Mouse (Mus musculus) midbrain, embryonic 14.5 days (tissue): ENCODE measurements around the gene Agrp. TPM values are rescaled to one million over a fixed set of nuclear protein-coding genes. Genes with fewer than 3 reads are reported as not detected.
A peak's percentile ranks its signal among the peaks of the same experiment; 100 is the strongest.

Experiments
- ATAC-seq: fragments of 200-750 bp; cut with Nextera tagmentation; 2 replicates; pipeline ENCODE4 v1.8.0; 2017; ENCODE audit warnings: moderate number of reproducible peaks, moderate library complexity; ENCODE audit not compliant: low FRiP score, low TSS enrichment
- DNase-seq: peaks from one replicate; pipeline ENCODE4 v3.0.0-alpha.2; 2015
- H3K27ac ChIP-seq: fragments of 300-500 bp; sonication (generic); replicated peaks from 2 replicates; pipeline ENCODE4 v1.5.1; 2014; ENCODE audit warnings: mild to moderate bottlenecking, low read depth, low read length, moderate library complexity
- H3K27me3 ChIP-seq: fragments of 300-500 bp; sonication (generic); 2 replicates; pipeline ENCODE4 v1.6.1; 2014; ENCODE audit warnings: low read length, control low read depth, mixed read lengths; ENCODE audit not compliant: control insufficient read depth, insufficient read depth
- H3K36me3 ChIP-seq: fragments of 300-500 bp; sonication (generic); 2 replicates; pipeline ENCODE4 v1.6.1; 2014; ENCODE audit warnings: low read length, control low read depth; ENCODE audit not compliant: control insufficient read depth, insufficient read depth
- H3K4me1 ChIP-seq: fragments of 300-500 bp; sonication (generic); 2 replicates; pipeline ENCODE4 v1.6.1; 2014; ENCODE audit warnings: mild to moderate bottlenecking, antibody characterized with exemption, low read length, control low read depth; ENCODE audit not compliant: control insufficient read depth, insufficient read depth
- H3K4me2 ChIP-seq: fragments of 300-500 bp; sonication (generic); 2 replicates; pipeline ENCODE4 v1.6.1; 2014; ENCODE audit warnings: mild to moderate bottlenecking, low read length, moderate library complexity
- H3K4me3 ChIP-seq: fragments of 300-500 bp; sonication (generic); replicated peaks from 2 replicates; pipeline ENCODE4 v1.5.1; 2014; ENCODE audit warnings: low read depth, low read length
- H3K9ac ChIP-seq: fragments of 300-500 bp; sonication (generic); replicated peaks from 2 replicates; pipeline ENCODE4 v1.6.1; 2014; ENCODE audit warnings: mild to moderate bottlenecking, low read length, moderate library complexity
- H3K9me3 ChIP-seq: fragments of 300-500 bp; sonication (generic); 2 replicates; pipeline ENCODE4 v1.6.1; 2016; ENCODE audit warnings: low read length, control low read depth, mixed read lengths; ENCODE audit not compliant: control insufficient read depth
- WGBS: fragments of 180-500 bp; shearing (Covaris S2); extraction: QIAGEN DNeasy Blood & Tissue Kit; methylation state at CpG from one replicate; pipeline ENCODE4 v1.1.7; 2014; 5-methylcytosine and 5-hydroxymethylcytosine counted together
- polyA plus RNA-seq: library from polyadenylated mRNA; unstranded; fragments of >200 nt; fragmentation: Nextera tagmentation; extraction: Ambion mirVana; gene quantifications from 2 replicates; pipeline ENCODE4 v1.2.1, GENCODE M21; 2014

Gene Agrp
- polyA plus RNA-seq, 1 experiment from 2014 or later = 1.1 TPM

- WGBS = 72% methylated on average over 3 of the region's 3 CpGs
- Histone ChIP-seq H3K4me2 (no peak overlapping the region), H3K4me1 (no peaks in the 10 kb centered on the region), H3K27ac (no peak overlapping the region), H3K9ac (no peak overlapping the region), H3K36me3 (peaks cover 10% of the 10 kb centered on the region), H3K9me3 (no peaks in the 10 kb centered on the region), H3K27me3 (no peaks in the 10 kb centered on the region), H3K4me3 (no peak overlapping the region)
- no peak for DNase-seq
- ATAC-seq = no peak
Measured at GRCm38 (mm10) chr8:105555230-105555629, 82.0 kb downstream of the Agrp start.

- no peak overlapping the region for H3K27ac ChIP-seq
- no peaks in the 10 kb centered on the region for H3K27me3 ChIP-seq
- H3K4me2 ChIP-seq = no peak overlapping the region
- ATAC-seq (no peak), DNase-seq (peak; percentile 75)
- peaks cover 2% of the 10 kb centered on the region for H3K36me3 ChIP-seq
- no peaks in the 10 kb centered on the region for H3K9me3 ChIP-seq
- no peak overlapping the region for H3K9ac ChIP-seq
- H3K4me1 ChIP-seq = no peaks in the 10 kb centered on the region
- no peak overlapping the region for H3K4me3 ChIP-seq
Measured at GRCm38 (mm10) chr8:105554087-105554486, 83.1 kb downstream of the Agrp start.

- no peaks in the 10 kb centered on the region for H3K9me3 ChIP-seq
- no peaks in the 10 kb centered on the region for H3K36me3 ChIP-seq
- H3K9ac ChIP-seq = no peak overlapping the region
- ATAC-seq (no peak), DNase-seq (no peak)
- H3K27ac ChIP-seq = no peak overlapping the region
- no peak overlapping the region for H3K4me2 ChIP-seq
- H3K4me1 ChIP-seq = no peaks in the 10 kb centered on the region
- no peak overlapping the region for H3K4me3 ChIP-seq
- no peaks in the 10 kb centered on the region for H3K27me3 ChIP-seq
- WGBS = 82% methylated on average over 1 of the region's 1 CpGs
Measured at GRCm38 (mm10) chr8:105552824-105553223, 84.4 kb downstream of the Agrp start.

GRCm38 (mm10) chr8:105552032-105552431, 85.2 kb downstream of the Agrp start:
- ATAC-seq = no peak
- 92% methylated on average over 2 of the region's 2 CpGs for WGBS

GRCm38 (mm10) chr8:105550083-105550482, 87.1 kb downstream of the Agrp start:
- Histone ChIP-seq H3K4me2 (no peak overlapping the region), H3K27me3 (no peaks in the 10 kb centered on the region), H3K9ac (no peak overlapping the region), H3K27ac (no peak overlapping the region), H3K9me3 (no peaks in the 10 kb centered on the region), H3K4me1 (no peaks in the 10 kb centered on the region), H3K4me3 (no peak overlapping the region), H3K36me3 (no peaks in the 10 kb centered on the region)
- ATAC-seq (no peak), DNase-seq (no peak)
- 90% methylated on average over 2 of the region's 2 CpGs for WGBS

More at GRCm38 (mm10) chr8:105552032-105552431, 85.2 kb downstream of the Agrp start:
- H3K36me3 ChIP-seq = no peaks in the 10 kb centered on the region
- no peak overlapping the region for H3K4me3 ChIP-seq
- H3K9ac ChIP-seq = no peak overlapping the region
- H3K27me3 ChIP-seq = no peaks in the 10 kb centered on the region
- DNase-seq = no peak
- no peaks in the 10 kb centered on the region for H3K4me1 ChIP-seq
- H3K9me3 ChIP-seq = no peaks in the 10 kb centered on the region
- no peak overlapping the region for H3K27ac ChIP-seq
- no peak overlapping the region for H3K4me2 ChIP-seq

- Histone ChIP-seq H3K4me1 (no peaks in the 10 kb centered on the region), H3K27ac (no peak overlapping the region), H3K27me3 (no peaks in the 10 kb centered on the region), H3K9ac (no peak overlapping the region), H3K4me2 (no peak overlapping the region), H3K9me3 (no peaks in the 10 kb centered on the region), H3K4me3 (no peak overlapping the region), H3K36me3 (no peaks in the 10 kb centered on the region)
- DNase-seq (no peak), ATAC-seq (no peak)
- WGBS = 90% methylated on average over 1 of the region's 1 CpGs
Measured at GRCm38 (mm10) chr8:105549506-105549905, 87.7 kb downstream of the Agrp start.

GRCm38 (mm10) chr8:105546384-105547350, 90.5 kb downstream of the Agrp start:
- 90% methylated on average over 6 of the region's 6 CpGs for WGBS
- ATAC-seq (no peak), DNase-seq (no peak)
- H3K9me3 ChIP-seq = no peaks in the 10 kb centered on the region
- no peaks in the 10 kb centered on the region for H3K27me3 ChIP-seq
- H3K9ac ChIP-seq = no peak overlapping the region
- no peaks in the 10 kb centered on the region; the same call in 1 of the 2 replicates for H3K36me3 ChIP-seq
- no peak overlapping the region for H3K4me2 ChIP-seq
- no peak overlapping the region for H3K4me3 ChIP-seq
- no peaks in the 10 kb centered on the region for H3K4me1 ChIP-seq
- H3K27ac ChIP-seq = no peak overlapping the region

- H3K4me2 ChIP-seq = no peak overlapping the region
- DNase-seq = no peak
- H3K9ac ChIP-seq = no peak overlapping the region
- WGBS = 86% methylated on average over 3 of the region's 3 CpGs
- ATAC-seq = no peak
- H3K4me1 ChIP-seq = no peaks in the 10 kb centered on the region
- peaks cover 5% of the 10 kb centered on the region; the same call in 1 of the 2 replicates for H3K36me3 ChIP-seq
- no peak overlapping the region for H3K27ac ChIP-seq
- no peak overlapping the region for H3K4me3 ChIP-seq
- no peaks in the 10 kb centered on the region for H3K9me3 ChIP-seq
- no peaks in the 10 kb centered on the region for H3K27me3 ChIP-seq
Measured at GRCm38 (mm10) chr8:105545249-105545648, 91.9 kb downstream of the Agrp start.
